Mouse (Mus musculus) thymus, postnatal 10 days (tissue): ENCODE results near the gene Ppp1r18.

Source experiments
- DNase-seq, 2 experiments: peaks; one replicate each; pipeline ENCODE4 v3.0.0; 2021; ENCODE audit warnings: low spot score in 2 of 2

The Ppp1r18 gene

GRCm38 (mm10) chr17:35869346-35870067, 4.1 kb downstream of the Ppp1r18 start:
- peak; percentile 50 to 54 for DNase-seq

- peak; percentile 80 to 85 for DNase-seq
These were observed 4.9 kb downstream of the Ppp1r18 start for GRCm38 (mm10) chr17:35870151-35870883.

- DNase-seq, result peak; percentile 46 to 64
These were observed 5.7 kb downstream of the Ppp1r18 start for GRCm38 (mm10) chr17:35870884-35871696.

- peak; percentile 74 to 93 for DNase-seq
These were observed 8.6 kb downstream of the Ppp1r18 start for GRCm38 (mm10) chr17:35873774-35874519.

GRCm38 (mm10) chr17:35874721-35875120, 9.3 kb downstream of the Ppp1r18 start:
- no peak for DNase-seq

- peak; percentile 90 to 96 for DNase-seq
These were observed 14.1 kb downstream of the Ppp1r18 start, which contains the start of gene Dhx16 for GRCm38 (mm10) chr17:35879245-35880057. Gene Dhx16, plus strand, starts transcription at chr17:35879819.

- no peak for DNase-seq
These were observed 17.5 kb downstream of the Ppp1r18 start for GRCm38 (mm10) chr17:35882924-35883323.

GRCm38 (mm10) chr17:35883777-35884176, 18.4 kb downstream of the Ppp1r18 start:
- DNase-seq, result no peak

- DNase-seq, result no peak
These were observed 22.3 kb downstream of the Ppp1r18 start for GRCm38 (mm10) chr17:35887725-35888124.

GRCm38 (mm10) chr17:35896781-35897643, 31.6 kb downstream of the Ppp1r18 start, which contains the start of gene 2310061I04Rik:
Gene 2310061I04Rik, minus strand, starts transcription at chr17:35897431.
- DNase-seq, result peak; percentile 85 to 93

GRCm38 (mm10) chr17:35897644-35898573, 32.5 kb downstream of the Ppp1r18 start:
- peak in 1 of 2 experiments; percentile 18 for DNase-seq

- DNase-seq, result no peak
These were observed 35.2 kb downstream of the Ppp1r18 start for GRCm38 (mm10) chr17:35900636-35901035.

- no peak for DNase-seq
These were observed 38.1 kb downstream of the Ppp1r18 start for GRCm38 (mm10) chr17:35903343-35903991.

GRCm38 (mm10) chr17:35903992-35904355, 38.6 kb downstream of the Ppp1r18 start:
- peak in 1 of 2 experiments; percentile 37 for DNase-seq

- no peak for DNase-seq
These were observed 40.2 kb downstream of the Ppp1r18 start for GRCm38 (mm10) chr17:35905587-35905986.

GRCm38 (mm10) chr17:35907609-35908008, 42.2 kb downstream of the Ppp1r18 start:
- DNase-seq, result no peak

- no peak for DNase-seq
These were observed 44.0 kb downstream of the Ppp1r18 start for GRCm38 (mm10) chr17:35909186-35909918.
